Mouse (Mus musculus): ENCODE results near the gene Tns1. TPM values are rescaled to one million over a fixed set of nuclear protein-coding genes. Genes with fewer than 3 reads are reported as not detected.
A peak's percentile ranks its signal among the peaks of the same experiment; 100 is the strongest.

Gene Tns1
- total RNA-seq, 2 experiments from 2014 or later = 49.6 to 52.2 TPM

GRCm38 (mm10) chr1:73875676-73876218 is 248.5 kb downstream of the Tns1 start:
- DNase-seq (ENCODE audit: low spot score in 2 of 2) = no peak

DNA sequence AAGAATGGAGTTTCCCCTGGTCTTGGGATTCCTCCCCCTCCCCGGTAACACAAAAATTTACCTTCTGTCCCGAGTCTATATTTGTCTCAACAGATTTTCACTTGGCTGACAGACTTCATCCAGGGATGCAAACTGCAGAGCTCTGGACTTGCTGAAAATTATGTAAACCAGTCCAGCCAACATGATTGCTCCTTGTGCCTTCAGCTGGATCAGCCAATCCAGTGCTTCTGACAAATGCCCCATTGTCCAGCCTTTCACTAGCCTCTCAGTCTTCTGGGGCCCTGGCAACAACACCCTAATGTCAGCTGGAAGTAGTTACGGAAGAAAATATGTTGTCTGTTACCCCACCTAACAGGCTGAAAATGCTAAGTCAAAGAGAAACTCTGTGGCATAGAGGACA is 259.9 kb downstream of the Tns1 start:
- no peak for DNase-seq (ENCODE audit: low spot score in 2 of 2)

GRCm38 (mm10) chr1:73863074-73863431 is 261.2 kb downstream of the Tns1 start:
- no peak for DNase-seq (ENCODE audit: low spot score in 2 of 2)

- DNase-seq (ENCODE audit: low spot score in 2 of 2) = peak; percentile 56 to 67
Measured at GRCm38 (mm10) chr1:73862323-73863073, 261.8 kb downstream of the Tns1 start.

- no peak for DNase-seq (ENCODE audit: low spot score in 2 of 2)
Measured at GRCm38 (mm10) chr1:73860421-73860820, 263.8 kb downstream of the Tns1 start.

Other genes starting within 250 kb of the Tns1 start
- gene Rufy4, start 1.1 kb upstream of the Tns1 start, total RNA-seq (2021) = under 1 TPM; 0.18 to 0.24 TPM
- gene Cxcr2, start 29.5 kb upstream of the Tns1 start, total RNA-seq (2021) = not detected
- not detected for gene Cxcr1, start 70.2 kb upstream of the Tns1 start, total RNA-seq (2021)
- gene Arpc2, start 111.6 kb upstream of the Tns1 start, total RNA-seq (2021) = 100 to 1,000 TPM; 344 to 348 TPM
- gene Gpbar1, start 154.1 kb upstream of the Tns1 start, total RNA-seq (2021) = not detected
- gene Aamp, start 160.3 kb upstream of the Tns1 start, total RNA-seq (2021) = 100 to 1,000 TPM; 143 to 145 TPM
- 100 to 1,000 TPM; 143 to 157 TPM for gene Pnkd, start 160.5 kb upstream of the Tns1 start, total RNA-seq (2021)
- 10 to 100 TPM; 19.5 to 19.7 TPM for gene Tmbim1, start 181.2 kb upstream of the Tns1 start, total RNA-seq (2021)
- 1 to 10 TPM; 1.1 to 1.8 TPM for gene Catip, start 237.7 kb upstream of the Tns1 start, total RNA-seq (2021)

All from layer of hippocampus, postnatal 14 days (tissue).